ENCODE assay signal across 8 mouse cellular contexts in the genomic region with DNA sequence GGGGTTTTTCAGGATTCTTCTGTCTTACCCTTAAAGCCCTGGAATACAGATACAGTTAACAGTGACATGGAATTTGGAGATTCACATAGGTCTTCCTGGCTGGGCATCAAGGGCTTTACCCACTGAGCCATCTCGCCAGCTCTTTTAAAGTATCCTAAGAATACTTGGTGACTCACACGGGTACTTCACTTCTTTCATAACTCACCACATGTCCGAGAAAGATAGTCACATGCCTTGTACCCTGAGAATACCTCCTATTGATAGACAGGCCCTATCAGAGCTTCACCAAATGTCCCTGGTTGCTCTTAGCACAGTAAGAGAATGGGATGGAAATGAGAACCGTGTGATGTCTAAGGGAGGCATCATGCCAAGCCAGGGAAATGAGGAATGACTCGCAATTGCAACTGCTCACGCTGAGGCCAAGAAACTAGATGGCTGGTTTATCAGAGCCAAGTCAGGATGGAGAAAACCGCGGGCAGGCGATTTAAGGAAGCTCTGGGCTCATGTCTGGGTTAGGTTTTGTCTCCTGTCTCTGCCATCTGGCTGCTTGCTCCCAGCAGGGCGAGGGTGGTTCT. TPM values are rescaled to one million over a fixed set of nuclear protein-coding genes. Genes with fewer than 3 reads are reported as not detected.
DNase-seq lines count a peak whose midpoint lies in the region; ATAC-seq lines count a peak whose summit lies in the region.

No protein-coding gene starts in this region.

- H3K4me1 ChIP-seq in heart, embryonic 11.5 days (ENCODE audit: control insufficient read depth, insufficient read depth, low read length) = peaks cover 3% of the 10 kb centered on the region; the same call in 1 of the 2 replicates
- H3K4me1 ChIP-seq in liver, embryonic 13.5 days (replicated peaks) = peaks cover 37% of the 10 kb centered on the region
- peaks cover 17% of the 10 kb centered on the region for H3K4me1 ChIP-seq in neural tube, embryonic 13.5 days (replicated peaks)

- peak overlapping the region; percentile 87 for H3K9ac ChIP-seq in heart, embryonic 11.5 days (ENCODE audit: low read depth, low read length)
- peak overlapping the region; percentile 75 for H3K9ac ChIP-seq in liver, embryonic 13.5 days
- H3K9ac ChIP-seq in neural tube, embryonic 13.5 days = peak overlapping the region; percentile 76

- 36% methylated on average over 10 of the region's 10 CpGs for WGBS in heart, embryonic 11.5 days (ENCODE audit: insufficient replicate concordance)
- 11% methylated on average over 10 of the region's 10 CpGs for WGBS in liver, embryonic 13.5 days (ENCODE audit: insufficient replicate concordance)
- 35% methylated on average over 10 of the region's 10 CpGs for WGBS in neural tube, embryonic 13.5 days

- H3K27ac ChIP-seq in heart, embryonic 11.5 days (ENCODE audit: low read depth, low read length) = peak overlapping the region; percentile 97
- peak overlapping the region; percentile 96 for H3K27ac ChIP-seq in liver, embryonic 13.5 days
- H3K27ac ChIP-seq in neural tube, embryonic 13.5 days (replicated peaks) = peak overlapping the region; percentile 98

- no peaks in the 10 kb centered on the region for H3K36me3 ChIP-seq in heart, embryonic 11.5 days (ENCODE audit: control insufficient read depth, insufficient read depth, low read length)
- H3K36me3 ChIP-seq in liver, embryonic 13.5 days = no peaks in the 10 kb centered on the region
- H3K36me3 ChIP-seq in neural tube, embryonic 13.5 days = no peaks in the 10 kb centered on the region

- H3K4me2 ChIP-seq in heart, embryonic 11.5 days = peak overlapping the region; percentile 74
- peak overlapping the region; percentile 86 for H3K4me2 ChIP-seq in liver, embryonic 13.5 days
- peak overlapping the region; percentile 75 for H3K4me2 ChIP-seq in neural tube, embryonic 13.5 days

- peak overlapping the region; percentile 64 for H3K4me3 ChIP-seq in heart, embryonic 11.5 days (ENCODE audit: low read depth, low read length)
- peak overlapping the region; percentile 70 for H3K4me3 ChIP-seq in liver, embryonic 13.5 days (replicated peaks)
- H3K4me3 ChIP-seq in neural tube, embryonic 13.5 days = peak overlapping the region; percentile 51

- no peaks in the 10 kb centered on the region for H3K27me3 ChIP-seq in heart, embryonic 11.5 days (ENCODE audit: control insufficient read depth, insufficient read depth, low read length)
- peaks cover 4% of the 10 kb centered on the region; the same call in 1 of the 2 replicates for H3K27me3 ChIP-seq in liver, embryonic 13.5 days
- no peaks in the 10 kb centered on the region for H3K27me3 ChIP-seq in neural tube, embryonic 13.5 days

- DNase-seq in ovary, postnatal 14 days (ENCODE audit: low spot score) = peak; percentile 32
- no peak for DNase-seq in ovary, adult 18-20 months (ENCODE audit: low spot score)
- DNase-seq in c-Kit-negative CD71-positive TER-119-positive erythroid progenitor cells, embryonic 14.5 days (ENCODE audit: low read depth, low spot score) = peak; percentile 57
- peak; percentile 42 for DNase-seq in liver, embryonic 13.5 days
- DNase-seq in thymus, postnatal 4 days = no peak
- no peak for DNase-seq in yolk sac, embryonic 10.5 days (ENCODE audit: low spot score)

- no peaks in the 10 kb centered on the region for H3K9me3 ChIP-seq in heart, embryonic 11.5 days (replicated peaks; ENCODE audit: control insufficient read depth, low read length)
- no peaks in the 10 kb centered on the region for H3K9me3 ChIP-seq in liver, embryonic 13.5 days (replicated peaks)
- H3K9me3 ChIP-seq in neural tube, embryonic 13.5 days = no peaks in the 10 kb centered on the region

- ATAC-seq in heart, embryonic 11.5 days (replicated peaks; ENCODE audit: insufficient number of reproducible peaks, low FRiP score, low TSS enrichment) = 0 out of 2 replicates have a peak, but pooled peaks have one; percentile 5
- peak; percentile 69 for ATAC-seq in liver, embryonic 13.5 days (ENCODE audit: low read depth)
- peak; percentile 29; the same call in 1 of the 2 replicates for ATAC-seq in neural tube, embryonic 13.5 days (ENCODE audit: low read depth)

RNA-seq across cellular contexts. Expression of a gene that starts 44.7 kb away (rescaled TPM):
- 89.2 and 109 TPM in 2 replicates for polyA plus RNA-seq in heart, embryonic 11.5 days (2014; fragmentation: Nextera tagmentation; extraction: Ambion mirVana)
- polyA plus RNA-seq in liver, embryonic 13.5 days (2015; fragmentation: Nextera tagmentation; extraction: Ambion mirVana) = 55.6 and 63.1 TPM in 2 replicates
- 58.5 and 68.3 TPM in 2 replicates for polyA plus RNA-seq in neural tube, embryonic 13.5 days (2015; fragmentation: Nextera tagmentation; extraction: Ambion mirVana)

Comparison
In these comparisons a context has a peak if more than half of its experiments do, and no peak if none do; other contexts are left out.
1. DNase-seq: peak in ovary, postnatal 14 days (single experiment), c-Kit-negative CD71-positive TER-119-positive erythroid progenitor cells, embryonic 14.5 days (single experiment) and liver, embryonic 13.5 days (single experiment); none in ovary, adult 18-20 months (single experiment), thymus, postnatal 4 days (single experiment) and yolk sac, embryonic 10.5 days (single experiment).
2. ATAC-seq: peak in every context shown above with its lines; median percentile 69 in liver, embryonic 13.5 days; 29 in neural tube, embryonic 13.5 days; 5 in heart, embryonic 11.5 days.
3. Peak in every context shown above with its lines, with median percentiles within 50 percentile points of each other: H3K27ac ChIP-seq, H3K4me2 ChIP-seq, H3K4me3 ChIP-seq and H3K9ac ChIP-seq.